Mouse (Mus musculus) neural tube, embryonic 10.5 days (tissue): ENCODE measurements at regions not wholly inside any gene's neighbourhood (a gene's known extent, or its start where the extent isn't known, plus 50 kb on each side); places are given as distances from the start of the nearest gene placed in this dataset.
A peak's percentile ranks its signal among the peaks of the same experiment; 100 is the strongest.

Source experiments
- DNase-seq: peaks from one replicate; pipeline ENCODE4 v3.0.0-alpha.2; 2017; ENCODE audit warnings: low spot score; ENCODE audit errors: extremely low spot score

- no peak for DNase-seq
Observed at GRCm38 (mm10) chr11:117538732-117539131, 54.6 kb downstream of the Gm11733 start.

GRCm38 (mm10) chr11:117540609-117541008 is 56.4 kb downstream of the Gm11733 start:
- no peak for DNase-seq

GRCm38 (mm10) chr11:117541205-117541884 is 57.2 kb downstream of the Gm11733 start:
- DNase-seq, result peak; percentile 41

GRCm38 (mm10) chr11:117543191-117543590 is 59.0 kb downstream of the Gm11733 start:
- DNase-seq, result no peak

GRCm38 (mm10) chr11:117544507-117544906 is 60.3 kb downstream of the Gm11733 start:
- DNase-seq, result no peak

- no peak for DNase-seq
Observed at GRCm38 (mm10) chr11:117544926-117545325, 60.8 kb downstream of the Gm11733 start.

GRCm38 (mm10) chr11:117551926-117552325 is 67.8 kb downstream of the Gm11733 start:
- no peak for DNase-seq

GRCm38 (mm10) chr11:117552430-117552969 is 68.3 kb downstream of the Gm11733 start:
- DNase-seq, result no peak

- DNase-seq, result no peak
Observed at GRCm38 (mm10) chr11:117554111-117554510, 69.9 kb downstream of the Gm11733 start.

- no peak for DNase-seq
Observed at GRCm38 (mm10) chr11:117557474-117558381, 73.6 kb downstream of the Gm11733 start.

- no peak for DNase-seq
Observed at GRCm38 (mm10) chr11:117559839-117560238, 75.7 kb downstream of the Gm11733 start.

GRCm38 (mm10) chr11:117567961-117568605 is 83.9 kb downstream of the Gm11733 start:
- no peak for DNase-seq

GRCm38 (mm10) chr11:117568606-117568991 is 84.4 kb downstream of the Gm11733 start:
- DNase-seq, result no peak

- no peak for DNase-seq
Observed at GRCm38 (mm10) chr11:117569566-117570101, 84.5 kb upstream of the Tnrc6c start.

- DNase-seq, result no peak
Observed at GRCm38 (mm10) chr11:117571858-117572257, 82.2 kb upstream of the Tnrc6c start.

GRCm38 (mm10) chr11:117574721-117575120 is 79.4 kb upstream of the Tnrc6c start:
- DNase-seq, result no peak

GRCm38 (mm10) chr11:117579121-117579520 is 75.0 kb upstream of the Tnrc6c start:
- no peak for DNase-seq

- DNase-seq, result no peak
Observed at GRCm38 (mm10) chr11:117579720-117580119, 74.4 kb upstream of the Tnrc6c start.

GRCm38 (mm10) chr11:117583478-117583877 is 70.6 kb upstream of the Tnrc6c start:
- DNase-seq, result no peak

GRCm38 (mm10) chr11:117585556-117585955 is 68.5 kb upstream of the Tnrc6c start:
- DNase-seq, result no peak

- no peak for DNase-seq
Observed at GRCm38 (mm10) chr11:117586063-117586462, 68.0 kb upstream of the Tnrc6c start.
